Mouse (Mus musculus): ENCODE results near the gene Cntfr. TPM values are rescaled to one million over a fixed set of nuclear protein-coding genes. Genes with fewer than 3 reads are reported as not detected.

Gene Cntfr
- polyA plus RNA-seq, 1 experiment from 2014 or later = 7.1 TPM

DNA sequence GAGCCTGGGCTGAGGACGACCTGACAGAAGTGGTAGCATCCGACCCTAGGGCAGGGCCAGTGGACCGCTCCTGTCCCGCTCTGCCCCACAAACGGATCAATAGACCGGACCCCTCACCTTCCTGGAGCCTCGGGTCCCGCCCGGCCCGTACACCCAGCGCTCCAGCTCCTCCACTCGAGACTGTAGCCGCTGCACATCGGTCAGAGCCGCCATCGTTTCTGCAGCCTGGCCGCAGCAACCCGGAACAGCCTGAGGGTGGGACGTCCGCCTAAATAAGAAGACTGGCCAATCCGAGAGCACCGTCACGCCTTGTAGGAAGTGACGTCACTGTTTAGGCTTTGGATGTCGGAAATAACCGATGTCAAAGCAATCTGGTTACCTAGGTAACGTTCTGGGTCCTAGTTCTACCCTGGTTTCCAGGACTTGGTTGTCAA is 26.0 kb upstream of the Cntfr start, which contains the start of gene Dctn3:
TSS of gene Dctn3 (minus strand) at position 253 of the 434 bp plus-strand sequence.
- H3K27ac ChIP-seq = no peak within 1 kb of the TSS
- peak within 1 kb of the TSS; percentile 93 for H3K4me3 ChIP-seq
- H3K9me3 ChIP-seq = no peaks in the 10 kb centered on the region
- H3K9ac ChIP-seq = peak within 1 kb of the TSS; percentile 76
- peaks cover 45% of the 10 kb centered on the region for H3K27me3 ChIP-seq
- ATAC-seq (ENCODE audit: insufficient number of reproducible peaks, low FRiP score, low TSS enrichment, low read depth) = peak; percentile 89
- H3K4me1 ChIP-seq = peaks cover 22% of the 10 kb centered on the region
- H3K36me3 ChIP-seq = peaks cover 25% of the 10 kb centered on the region
- under 1% methylated on average over 27 of the region's 27 CpGs for WGBS
- peak within 1 kb of the TSS; percentile 76 for H3K4me2 ChIP-seq

DNA sequence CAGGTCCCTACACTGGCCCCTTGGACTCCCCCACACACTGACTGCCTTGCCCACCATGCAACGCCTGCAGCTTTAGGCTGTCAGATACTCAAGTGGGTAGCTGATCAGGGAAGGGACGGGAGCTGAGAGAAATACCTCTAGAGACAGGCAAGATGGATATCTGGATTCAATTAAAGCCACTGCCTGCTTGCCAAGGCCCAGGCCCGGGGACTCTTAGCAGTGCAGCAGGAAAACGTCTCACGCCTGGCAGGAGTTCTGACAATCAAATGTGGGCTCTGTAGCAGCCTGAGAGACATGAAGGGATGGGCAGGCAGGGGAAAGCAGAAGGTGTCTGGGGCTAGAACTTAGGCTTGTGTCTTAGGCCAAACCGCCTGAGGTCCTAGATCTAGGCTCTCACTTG is 19.9 kb upstream of the Cntfr start:
- ATAC-seq (ENCODE audit: insufficient number of reproducible peaks, low FRiP score, low TSS enrichment, low read depth) = no peak
- H3K4me3 ChIP-seq = no peak overlapping the region
- H3K36me3 ChIP-seq = peaks cover 49% of the 10 kb centered on the region
- no peak overlapping the region for H3K9ac ChIP-seq
- peaks cover 39% of the 10 kb centered on the region for H3K4me1 ChIP-seq
- 0 out of 2 replicates have a peak overlapping the region, but pooled peaks have one; percentile 47 for H3K27ac ChIP-seq
- H3K4me2 ChIP-seq = no peak overlapping the region
- H3K9me3 ChIP-seq = no peaks in the 10 kb centered on the region
- WGBS = 37% methylated on average over 6 of the region's 6 CpGs
- no peaks in the 10 kb centered on the region for H3K27me3 ChIP-seq

DNA sequence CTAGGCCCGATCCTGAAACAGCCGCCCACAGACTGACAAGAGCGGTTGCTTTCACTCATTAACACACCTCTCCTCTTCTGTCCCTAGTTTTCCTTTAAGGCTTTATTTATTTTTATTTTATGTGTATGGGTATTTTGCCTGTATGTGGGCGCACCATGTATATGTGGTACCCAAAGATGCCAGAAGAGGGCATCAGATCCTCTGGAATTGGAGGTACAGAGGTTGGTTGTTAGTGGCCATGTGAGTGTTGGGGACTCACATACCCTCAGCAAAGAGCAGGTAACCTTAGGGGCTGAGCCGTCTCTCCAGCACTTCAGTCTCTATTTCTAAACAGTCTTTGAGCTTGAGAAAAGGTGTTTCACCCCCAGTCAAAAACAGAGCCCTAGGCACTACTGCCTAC is 18.7 kb upstream of the Cntfr start:
- WGBS = 85% methylated on average over 5 of the region's 5 CpGs
- Histone ChIP-seq H3K4me3 (no peak overlapping the region), H3K4me1 (peaks cover 45% of the 10 kb centered on the region), H3K36me3 (peaks cover 53% of the 10 kb centered on the region), H3K9ac (no peak overlapping the region), H3K9me3 (no peaks in the 10 kb centered on the region), H3K27ac (no peak overlapping the region), H3K27me3 (no peaks in the 10 kb centered on the region), H3K4me2 (no peak overlapping the region)
- no peak for ATAC-seq (ENCODE audit: insufficient number of reproducible peaks, low FRiP score, low TSS enrichment, low read depth)

DNA sequence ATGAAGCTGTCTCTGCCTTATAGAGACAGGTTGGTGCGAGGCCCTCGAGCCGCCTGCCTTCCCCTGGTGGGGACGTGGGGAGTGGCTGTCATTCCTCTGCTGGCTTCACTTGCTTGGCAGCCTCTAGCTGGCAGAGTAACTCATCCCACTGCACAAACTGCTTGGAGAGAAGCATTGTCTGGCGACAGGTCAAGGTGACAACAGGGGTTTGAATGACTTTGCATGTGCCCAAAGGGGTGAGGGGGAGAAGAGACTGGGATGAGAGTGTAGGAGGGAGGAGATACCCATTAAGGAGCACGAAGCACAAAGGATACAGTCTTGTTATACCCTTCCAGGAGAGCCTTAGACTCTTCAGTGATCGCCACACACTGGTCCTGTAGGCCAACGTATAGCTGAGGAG is 18.2 kb upstream of the Cntfr start:
- no peak overlapping the region for H3K27ac ChIP-seq
- H3K36me3 ChIP-seq = peaks cover 50% of the 10 kb centered on the region
- H3K9ac ChIP-seq = no peak overlapping the region
- no peaks in the 10 kb centered on the region for H3K27me3 ChIP-seq
- no peak overlapping the region for H3K4me3 ChIP-seq
- H3K4me1 ChIP-seq = peaks cover 45% of the 10 kb centered on the region
- ATAC-seq (ENCODE audit: insufficient number of reproducible peaks, low FRiP score, low TSS enrichment, low read depth) = no peak
- no peak overlapping the region for H3K4me2 ChIP-seq
- no peaks in the 10 kb centered on the region for H3K9me3 ChIP-seq
- WGBS = 76% methylated on average over 8 of the region's 8 CpGs

DNA sequence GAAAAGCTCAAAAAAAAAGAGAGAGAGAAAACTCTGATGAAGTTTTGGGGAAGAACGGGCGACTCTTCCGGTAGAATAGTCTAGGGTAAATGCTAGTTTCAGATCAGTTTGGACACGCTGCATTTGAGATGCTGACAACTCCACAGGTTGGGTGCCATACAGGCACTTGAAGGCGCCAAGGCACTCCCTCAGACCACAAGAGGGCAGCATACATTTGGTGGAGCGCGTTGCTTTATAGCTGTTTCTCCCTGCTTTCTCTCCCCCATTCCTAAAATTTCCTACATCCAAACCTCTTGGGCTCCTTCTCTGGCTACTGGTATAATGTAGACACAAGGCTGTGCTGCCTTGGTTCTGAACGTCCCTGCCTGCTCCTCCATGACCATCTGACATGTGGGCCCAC is 17.4 kb upstream of the Cntfr start:
- H3K27ac ChIP-seq = no peak overlapping the region
- peaks cover 42% of the 10 kb centered on the region for H3K36me3 ChIP-seq
- no peaks in the 10 kb centered on the region for H3K9me3 ChIP-seq
- H3K9ac ChIP-seq = no peak overlapping the region
- 16% methylated on average over 8 of the region's 8 CpGs for WGBS
- H3K4me1 ChIP-seq = peaks cover 45% of the 10 kb centered on the region
- ATAC-seq (ENCODE audit: insufficient number of reproducible peaks, low FRiP score, low TSS enrichment, low read depth) = no peak
- peak overlapping the region; percentile 55 for H3K4me3 ChIP-seq
- no peaks in the 10 kb centered on the region for H3K27me3 ChIP-seq
- peak overlapping the region; percentile 84 for H3K4me2 ChIP-seq

DNA sequence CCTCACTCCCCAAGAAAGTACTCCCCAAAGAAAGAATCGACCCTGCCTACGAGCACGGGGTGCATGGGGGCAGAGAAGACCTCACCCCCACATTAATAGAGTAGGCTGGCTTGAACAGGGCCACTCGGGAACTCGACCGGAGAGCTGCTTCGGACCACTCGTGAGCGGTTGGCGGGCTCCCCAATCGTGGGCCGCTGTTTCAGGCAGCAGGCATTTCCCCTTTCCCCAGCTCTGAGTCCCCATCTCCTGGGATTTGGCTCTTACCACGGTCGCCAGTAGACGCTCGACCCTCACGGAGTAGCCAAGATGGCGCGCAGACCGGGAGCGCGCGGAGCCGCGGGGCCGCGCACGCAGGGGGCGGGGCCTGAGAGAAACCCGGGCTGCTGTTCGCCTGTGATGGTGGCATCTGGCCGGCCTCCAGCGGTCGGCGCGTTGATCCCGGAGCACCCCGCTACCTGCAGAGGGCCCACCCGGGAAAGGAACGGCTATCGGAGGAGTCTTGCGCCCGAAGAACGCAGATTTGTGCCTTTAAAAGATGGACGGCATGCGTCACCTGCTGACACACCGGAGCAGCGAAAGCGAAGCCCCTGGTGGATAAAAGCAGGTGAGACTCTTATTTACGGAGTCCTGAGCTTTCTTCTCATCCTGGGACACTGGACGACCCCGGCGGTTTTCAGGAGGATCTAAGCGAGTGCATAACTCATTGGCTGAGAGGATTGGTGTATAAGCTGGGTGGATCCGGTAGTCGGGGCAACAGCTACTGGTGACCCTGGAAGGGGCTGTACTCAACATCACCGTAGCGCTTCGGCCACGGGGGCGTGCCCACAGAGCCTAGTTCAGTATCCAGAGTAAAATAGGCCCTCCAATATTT is 16.5 kb upstream of the Cntfr start, which contains the start of gene Rpp25l:
TSS of gene Rpp25l (minus strand) at position 338 of the 871 bp plus-strand sequence.
- under 1% methylated on average over 61 of the region's 61 CpGs for WGBS
- Histone ChIP-seq H3K36me3 (peaks cover 34% of the 10 kb centered on the region), H3K4me2 (peak within 1 kb of the TSS; percentile 84), H3K4me1 (peaks cover 45% of the 10 kb centered on the region), H3K9me3 (no peaks in the 10 kb centered on the region), H3K4me3 (peak within 1 kb of the TSS; percentile 55), H3K9ac (peak within 1 kb of the TSS; percentile 68), H3K27ac (peak within 1 kb of the TSS; percentile 61), H3K27me3 (no peaks in the 10 kb centered on the region)
- no peak for ATAC-seq (ENCODE audit: insufficient number of reproducible peaks, low FRiP score, low TSS enrichment, low read depth)

DNA sequence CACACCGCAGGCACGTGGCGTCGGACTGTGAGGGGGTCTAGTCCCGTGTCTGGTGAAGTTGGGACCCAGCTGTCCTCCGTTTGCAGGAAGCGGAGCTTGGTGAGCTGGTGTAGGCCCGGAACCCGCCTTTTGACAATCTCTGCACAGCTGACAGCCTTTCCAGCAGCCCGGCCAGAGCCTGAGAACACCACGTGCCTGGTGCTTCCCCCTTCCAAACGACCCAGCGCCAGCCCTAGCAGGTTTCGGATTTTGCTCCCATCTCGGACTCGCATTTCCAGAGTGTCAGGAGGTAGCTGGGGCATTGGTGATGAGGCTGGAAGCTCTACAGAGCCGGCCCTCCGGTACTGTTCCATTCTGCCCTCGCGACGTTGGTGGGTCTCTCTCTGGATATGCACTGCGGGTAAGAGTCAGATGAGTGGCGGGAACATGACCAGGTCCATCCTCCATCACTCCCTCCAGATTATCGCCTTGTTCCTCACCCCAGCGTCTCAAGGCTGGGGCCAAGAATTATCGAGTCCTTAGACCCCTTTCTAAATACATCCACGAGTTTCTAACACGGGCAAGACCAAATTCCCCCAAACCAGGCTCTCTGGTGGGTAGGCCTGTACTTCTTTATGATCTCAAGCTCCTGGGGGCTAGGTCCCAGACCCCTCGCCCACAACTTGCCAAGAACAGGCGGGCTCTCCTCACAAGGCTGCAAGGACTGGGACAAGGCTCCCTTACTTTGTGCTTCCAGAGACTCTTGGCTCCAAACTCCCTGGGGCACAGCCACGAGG is 15.7 kb upstream of the Cntfr start:
- Histone ChIP-seq H3K9ac (peak overlapping the region; percentile 68), H3K36me3 (peaks cover 26% of the 10 kb centered on the region), H3K27me3 (peaks cover 2% of the 10 kb centered on the region), H3K4me3 (peak overlapping the region; percentile 55), H3K9me3 (no peaks in the 10 kb centered on the region), H3K4me2 (peak overlapping the region; percentile 84), H3K4me1 (peaks cover 50% of the 10 kb centered on the region), H3K27ac (peak overlapping the region; percentile 61)
- 35% methylated on average over 31 of the region's 31 CpGs for WGBS
- no peak for ATAC-seq (ENCODE audit: insufficient number of reproducible peaks, low FRiP score, low TSS enrichment, low read depth)

DNA sequence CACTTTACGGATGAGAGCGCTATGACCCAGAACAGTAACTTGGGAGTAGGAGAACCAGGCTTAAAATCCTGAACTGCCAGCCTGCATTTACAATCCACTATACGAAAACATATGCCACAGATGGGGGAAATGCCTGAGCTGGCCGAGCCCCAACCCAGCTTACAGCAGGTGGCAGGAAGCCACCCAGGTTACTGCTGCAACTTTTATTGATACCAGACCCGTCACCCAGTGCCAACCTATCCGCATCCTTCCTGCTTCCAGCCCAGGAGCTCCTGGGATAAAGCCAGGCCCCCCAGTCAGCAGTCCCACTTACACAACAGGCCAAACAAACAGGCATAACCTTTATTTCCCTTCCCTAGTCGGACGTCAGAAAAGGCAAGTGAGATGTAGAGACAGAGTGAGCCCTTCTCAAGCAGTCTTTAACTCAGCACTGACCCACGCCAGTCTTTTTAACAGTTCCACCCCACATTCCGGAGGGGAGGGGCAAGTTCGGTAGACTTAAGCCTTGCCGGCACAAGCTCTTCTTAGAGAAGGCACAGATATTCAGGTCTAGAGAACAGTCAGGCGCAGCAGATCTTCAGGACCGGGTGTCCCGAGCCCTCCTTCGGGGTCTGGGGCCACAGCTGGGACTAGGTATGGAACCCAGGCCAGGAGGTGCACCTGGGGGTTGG is 15.0 kb upstream of the Cntfr start:
- H3K36me3 ChIP-seq = peaks cover 18% of the 10 kb centered on the region
- peak overlapping the region; percentile 68 for H3K9ac ChIP-seq
- no peaks in the 10 kb centered on the region for H3K9me3 ChIP-seq
- H3K27me3 ChIP-seq = peaks cover 10% of the 10 kb centered on the region
- H3K4me1 ChIP-seq = peaks cover 51% of the 10 kb centered on the region
- H3K4me3 ChIP-seq = peak overlapping the region; percentile 55
- ATAC-seq (ENCODE audit: insufficient number of reproducible peaks, low FRiP score, low TSS enrichment, low read depth) = no peak
- H3K4me2 ChIP-seq = peak overlapping the region; percentile 84
- 51% methylated on average over 16 of the region's 16 CpGs for WGBS
- peak overlapping the region; percentile 11; the same call in 1 of the 2 replicates for H3K27ac ChIP-seq

DNA sequence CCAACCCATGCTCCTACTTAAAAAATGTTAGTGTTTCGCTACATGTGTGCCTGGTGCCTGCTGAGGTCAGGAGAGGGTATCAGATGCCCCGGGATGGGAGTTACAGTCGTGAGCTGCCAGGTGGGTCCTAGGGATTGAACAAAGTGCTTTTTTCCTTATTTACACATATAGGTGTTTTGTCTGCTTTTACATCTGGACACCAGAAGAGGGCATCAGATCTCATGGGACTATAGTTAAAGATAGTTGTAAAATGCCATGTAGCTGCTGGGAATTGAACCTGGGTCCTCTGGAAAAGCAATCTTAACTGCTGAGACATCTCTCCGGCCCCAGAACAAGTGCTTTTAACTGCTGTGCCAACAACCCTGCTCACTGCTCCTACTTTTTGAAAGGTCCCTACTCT is 13.3 kb upstream of the Cntfr start:
- peaks cover 11% of the 10 kb centered on the region for H3K36me3 ChIP-seq
- WGBS = 63% methylated on average over 4 of the region's 4 CpGs
- no peak overlapping the region for H3K4me2 ChIP-seq
- H3K4me1 ChIP-seq = peaks cover 54% of the 10 kb centered on the region
- H3K4me3 ChIP-seq = no peak overlapping the region
- no peak for ATAC-seq (ENCODE audit: insufficient number of reproducible peaks, low FRiP score, low TSS enrichment, low read depth)
- peaks cover 25% of the 10 kb centered on the region for H3K27me3 ChIP-seq
- H3K9me3 ChIP-seq = no peaks in the 10 kb centered on the region
- H3K27ac ChIP-seq = no peak overlapping the region
- no peak overlapping the region for H3K9ac ChIP-seq

DNA sequence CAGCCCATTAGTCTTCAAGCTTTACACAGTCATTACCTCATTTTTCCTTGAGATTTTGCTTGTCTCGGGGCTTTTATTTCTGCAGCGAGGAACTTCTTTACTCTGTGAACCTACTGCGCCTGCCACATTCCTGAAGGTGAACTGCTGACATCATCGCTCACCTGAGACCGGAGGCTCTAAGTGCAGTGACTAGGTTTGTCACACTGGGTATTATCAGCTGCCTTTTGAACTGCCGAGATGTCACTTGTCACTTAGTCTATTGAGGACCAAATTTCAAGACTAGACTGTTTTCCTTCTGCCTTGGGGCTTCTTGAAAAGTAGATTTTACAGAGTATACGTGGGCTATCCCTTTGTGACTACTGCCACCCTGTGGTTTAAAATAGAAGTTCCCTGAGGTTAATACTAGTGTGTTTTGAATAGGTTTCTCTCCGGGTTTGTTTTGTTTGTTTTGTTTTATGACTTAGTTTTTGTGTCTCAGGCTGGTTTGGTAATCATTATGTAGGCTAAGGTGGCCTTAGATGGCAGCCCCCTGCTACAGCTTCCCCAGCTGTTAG is 11.4 kb upstream of the Cntfr start:
- no peak for ATAC-seq (ENCODE audit: insufficient number of reproducible peaks, low FRiP score, low TSS enrichment, low read depth)
- Histone ChIP-seq H3K27ac (no peak overlapping the region), H3K9ac (no peak overlapping the region), H3K4me3 (no peak overlapping the region), H3K27me3 (peaks cover 42% of the 10 kb centered on the region), H3K9me3 (no peaks in the 10 kb centered on the region), H3K4me2 (no peak overlapping the region), H3K36me3 (peaks cover 5% of the 10 kb centered on the region; the same call in 1 of the 2 replicates), H3K4me1 (peaks cover 51% of the 10 kb centered on the region)
- 36% methylated on average over 8 of the region's 8 CpGs for WGBS

DNA sequence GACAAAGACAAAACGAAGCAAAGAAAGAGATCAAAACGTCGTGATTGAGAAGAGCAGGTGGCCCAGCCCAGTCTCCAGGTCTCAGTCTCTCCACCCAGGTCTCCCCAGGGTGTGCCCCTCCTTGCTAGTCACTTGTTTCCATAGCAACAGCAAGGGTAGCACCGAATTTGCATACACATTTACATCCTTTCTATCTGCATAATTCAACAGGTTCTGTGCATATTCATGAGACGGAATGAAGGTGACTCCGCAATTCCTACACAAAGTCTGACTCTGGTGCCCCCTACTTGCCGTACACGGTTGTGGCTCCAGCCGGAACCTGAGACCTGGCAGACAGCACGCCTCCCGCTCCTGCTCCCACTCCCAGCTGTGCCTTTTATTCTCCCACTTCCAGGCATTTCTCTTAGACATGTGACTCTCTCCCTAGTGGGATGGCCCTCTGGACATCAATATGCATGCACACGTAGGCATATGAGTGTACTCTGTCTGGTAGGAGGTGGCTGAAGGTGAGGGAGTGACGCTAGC is 10.2 kb upstream of the Cntfr start:
- Histone ChIP-seq H3K36me3 (peaks cover 5% of the 10 kb centered on the region; the same call in 1 of the 2 replicates), H3K27me3 (peaks cover 45% of the 10 kb centered on the region), H3K27ac (no peak overlapping the region), H3K4me3 (no peak overlapping the region), H3K9me3 (no peaks in the 10 kb centered on the region), H3K9ac (no peak overlapping the region), H3K4me2 (peak overlapping the region; percentile 33; the same call in 1 of the 2 replicates), H3K4me1 (peaks cover 44% of the 10 kb centered on the region)
- WGBS = 2% methylated on average over 13 of the region's 13 CpGs
- ATAC-seq (ENCODE audit: insufficient number of reproducible peaks, low FRiP score, low TSS enrichment, low read depth) = 0 out of 2 replicates have a peak, but pooled peaks have one; percentile 52

Data from limb, embryonic 15.5 days (tissue).